9 mouse cellular contexts compared by ENCODE assay signal in the genomic region with DNA sequence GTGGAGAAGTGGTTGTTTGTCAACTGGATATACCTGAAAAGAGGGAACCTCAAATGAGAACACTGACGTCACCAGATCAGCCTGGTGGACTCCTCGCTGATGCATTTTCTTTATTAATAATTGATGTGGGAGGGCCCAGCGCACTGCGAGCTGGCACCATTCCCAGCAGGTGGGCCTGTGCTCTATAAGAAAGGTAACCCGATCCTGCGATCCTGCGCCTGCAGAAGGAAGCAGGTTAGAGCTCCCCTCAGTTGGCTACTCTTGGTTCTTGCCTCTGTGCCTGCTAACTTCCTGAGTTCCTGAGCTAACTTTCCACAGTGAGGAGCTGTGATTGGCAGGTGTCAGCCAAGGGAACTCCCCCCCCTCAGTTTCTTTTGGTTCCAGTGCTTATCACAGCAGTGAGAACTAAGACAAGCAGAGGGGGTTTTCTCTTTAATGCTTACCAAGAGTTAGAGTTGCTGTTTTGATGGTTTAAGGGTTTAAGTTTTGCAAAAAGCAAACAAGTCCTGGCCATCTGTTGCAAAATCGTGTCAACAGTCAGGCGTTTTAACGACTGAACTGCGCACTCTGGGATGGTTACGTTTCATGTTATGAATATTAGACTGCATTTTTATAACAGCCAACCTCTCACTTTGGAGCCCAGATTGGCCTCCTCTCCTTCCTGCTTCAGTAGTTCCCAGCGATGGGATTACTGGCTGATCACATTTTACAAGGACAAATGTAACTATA. TPM values are rescaled to one million over a fixed set of nuclear protein-coding genes. Genes with fewer than 3 reads are reported as not detected.
A peak's percentile ranks its signal among the peaks of the same experiment; 100 is the strongest.
DNase-seq lines count a peak whose midpoint lies in the region; ATAC-seq and TF ChIP-seq lines count a peak whose summit lies in the region.
"Had no signal": no experiment of that assay in that cellular context is flagged by ENCODE, and none has a peak within 500 bp of the region (broad histone marks: within the 10 kb centered on the region; RNA-seq: fewer than 3 reads in every experiment).

No protein-coding gene starts in this region.

- no peak for TF ChIP-seq EP300 in stomach, postnatal 0 days (optimal IDR thresholded peaks at IDR 0.05)

- H3K4me1 ChIP-seq in heart, embryonic 11.5 days (ENCODE audit: control insufficient read depth, insufficient read depth, low read length): peaks cover 9% of the 10 kb centered on the region; the same call in 1 of the 2 replicates
- peaks cover 14% of the 10 kb centered on the region for H3K4me1 ChIP-seq in neural tube, embryonic 12.5 days
- peaks cover 12% of the 10 kb centered on the region; the same call in 1 of the 2 replicates for H3K4me1 ChIP-seq in liver, embryonic 12.5 days
- no peaks in the 10 kb centered on the region; the same call in 1 of the 2 replicates for H3K4me1 ChIP-seq in stomach, postnatal 0 days (replicated peaks; ENCODE audit: control insufficient read depth, insufficient read depth)

- DNase-seq in heart, postnatal 25 days (ENCODE audit: low spot score): no peak
- DNase-seq in neural tube, embryonic 10.5 days (ENCODE audit: extremely low spot score, low spot score): no peak
- no peak for DNase-seq in stomach, postnatal 0 days (ENCODE audit: low spot score)
- no peak for DNase-seq in left cerebral cortex, adult 9 months (ENCODE audit: low spot score in 2 of 2)
- no peak for DNase-seq in testis, postnatal 14 days (ENCODE audit: low spot score)

- H3K27me3 ChIP-seq in heart, embryonic 11.5 days (ENCODE audit: control insufficient read depth, insufficient read depth, low read length): peaks cover 88% of the 10 kb centered on the region
- peaks cover 96% of the 10 kb centered on the region for H3K27me3 ChIP-seq in neural tube, embryonic 12.5 days (replicated peaks)
- peaks cover 94% of the 10 kb centered on the region for H3K27me3 ChIP-seq in liver, embryonic 12.5 days (replicated peaks)
- H3K27me3 ChIP-seq in stomach, postnatal 0 days (ENCODE audit: control insufficient read depth, insufficient read depth, low read length): peaks cover 43% of the 10 kb centered on the region

- no peaks in the 10 kb centered on the region for H3K9me3 ChIP-seq in heart, embryonic 11.5 days (replicated peaks; ENCODE audit: control insufficient read depth, low read length)
- no peaks in the 10 kb centered on the region for H3K9me3 ChIP-seq in neural tube, embryonic 12.5 days
- no peaks in the 10 kb centered on the region for H3K9me3 ChIP-seq in liver, embryonic 12.5 days (replicated peaks)
- no peaks in the 10 kb centered on the region for H3K9me3 ChIP-seq in stomach, postnatal 0 days (ENCODE audit: control insufficient read depth, low read length)

- ATAC-seq in heart, embryonic 11.5 days (replicated peaks; ENCODE audit: insufficient number of reproducible peaks, low FRiP score, low TSS enrichment): no peak
- ATAC-seq in neural tube, embryonic 12.5 days (ENCODE audit: low FRiP score, low read depth): no peak
- no peak for ATAC-seq in liver, embryonic 12.5 days
- ATAC-seq in stomach, postnatal 0 days (ENCODE audit: low FRiP score, low TSS enrichment): no peak

- H3K36me3 ChIP-seq in heart, embryonic 11.5 days (ENCODE audit: control insufficient read depth, insufficient read depth, low read length): no peaks in the 10 kb centered on the region
- H3K36me3 ChIP-seq in neural tube, embryonic 12.5 days: no peaks in the 10 kb centered on the region
- no peaks in the 10 kb centered on the region for H3K36me3 ChIP-seq in liver, embryonic 12.5 days
- H3K36me3 ChIP-seq in stomach, postnatal 0 days (ENCODE audit: control insufficient read depth, insufficient read depth, low read length): no peaks in the 10 kb centered on the region

- no peak for TF ChIP-seq CTCF in stomach, postnatal 0 days (IDR thresholded peaks at IDR 0.05; ENCODE audit: low read depth)

- 12% methylated on average over 13 of the region's 13 CpGs for WGBS in heart, embryonic 11.5 days (ENCODE audit: insufficient replicate concordance)
- 6% methylated on average over 13 of the region's 13 CpGs for WGBS in neural tube, embryonic 12.5 days
- WGBS in liver, embryonic 12.5 days (ENCODE audit: insufficient replicate concordance): 14% methylated on average over 13 of the region's 13 CpGs
- 5% methylated on average over 13 of the region's 13 CpGs for WGBS in stomach, postnatal 0 days

- H3K4me3 ChIP-seq in heart, embryonic 11.5 days (ENCODE audit: low read depth, low read length): peak overlapping the region; percentile 51; the same call in 1 of the 2 replicates
- 0 out of 2 replicates have a peak overlapping the region, but pooled peaks have one; percentile 37 for H3K4me3 ChIP-seq in neural tube, embryonic 12.5 days
- no peak overlapping the region; the same call in 1 of the 2 replicates for H3K4me3 ChIP-seq in liver, embryonic 12.5 days
- peak overlapping the region; percentile 34 for H3K4me3 ChIP-seq in stomach, postnatal 0 days (ENCODE audit: low read depth, low read length)
- H3K4me3 ChIP-seq: myocyte had no signal

- no peak overlapping the region for H3K27ac ChIP-seq in heart, embryonic 11.5 days (ENCODE audit: low read depth, low read length)
- H3K27ac ChIP-seq in neural tube, embryonic 12.5 days: no peak overlapping the region
- H3K27ac ChIP-seq in liver, embryonic 12.5 days: no peak overlapping the region
- no peak overlapping the region for H3K27ac ChIP-seq in stomach, postnatal 0 days (replicated peaks)

- peak overlapping the region; percentile 89 for H3K4me2 ChIP-seq in heart, embryonic 11.5 days
- H3K4me2 ChIP-seq in neural tube, embryonic 12.5 days (replicated peaks): peak overlapping the region; percentile 75
- peak overlapping the region; percentile 58; the same call in 1 of the 2 replicates for H3K4me2 ChIP-seq in liver, embryonic 12.5 days
- peak overlapping the region; percentile 57 for H3K4me2 ChIP-seq in stomach, postnatal 0 days (replicated peaks; ENCODE audit: low read depth)

- no peak overlapping the region for H3K9ac ChIP-seq in heart, embryonic 11.5 days (ENCODE audit: low read depth, low read length)
- H3K9ac ChIP-seq in neural tube, embryonic 12.5 days: no peak overlapping the region
- no peak overlapping the region for H3K9ac ChIP-seq in liver, embryonic 12.5 days
- H3K9ac ChIP-seq in stomach, postnatal 0 days (ENCODE audit: low read length): no peak overlapping the region

- intact Hi-C loops in heart, postnatal 25 days (cut with DNase I): no loop called here

RNA-seq across cellular contexts. Expression of gene Olig1, which starts 0.7 kb away (rescaled TPM):
- not detected in 2 replicates for polyA plus RNA-seq in heart, embryonic 11.5 days (2014; fragmentation: Nextera tagmentation; extraction: Ambion mirVana)
- not detected for total RNA-seq in heart, postnatal 25 days (2021)
- polyA plus RNA-seq in neural tube, embryonic 12.5 days (2016; fragmentation: Nextera tagmentation; extraction: Ambion mirVana): 3.1 and 5.1 TPM in 2 replicates
- polyA plus RNA-seq in liver, embryonic 12.5 days (2016; fragmentation: Nextera tagmentation; extraction: Ambion mirVana): not detected in 2 replicates
- polyA plus RNA-seq in stomach, postnatal 0 days (2015; fragmentation: Nextera tagmentation; extraction: Ambion mirVana): 0.04 and 0.06 TPM in 2 replicates
- polyA plus RNA-seq: myocyte had no signal

RNA-seq across cellular contexts. Expression of gene Olig2, which starts 43.6 kb away (rescaled TPM):
- polyA plus RNA-seq in heart, embryonic 11.5 days (2014; fragmentation: Nextera tagmentation; extraction: Ambion mirVana): 0.06 TPM in 1 of 2 replicates, not detected in the other
- not detected for total RNA-seq in heart, postnatal 25 days (2021)
- 2.9 TPM in 2 replicates for polyA plus RNA-seq in neural tube, embryonic 12.5 days (2016; fragmentation: Nextera tagmentation; extraction: Ambion mirVana)
- not detected in 2 replicates for polyA plus RNA-seq in liver, embryonic 12.5 days (2016; fragmentation: Nextera tagmentation; extraction: Ambion mirVana)
- not detected in 2 replicates for polyA plus RNA-seq in stomach, postnatal 0 days (2015; fragmentation: Nextera tagmentation; extraction: Ambion mirVana)
- polyA plus RNA-seq: myocyte had no signal
